Mouse (Mus musculus) neural tube, embryonic 11.5 days (tissue): Measurements from ENCODE around the gene Gm28635. TPM values are rescaled to one million over a fixed set of nuclear protein-coding genes. Genes with fewer than 3 reads are reported as not detected.

Experiments used
- ATAC-seq: fragments of 200-750 bp; cut with Nextera tagmentation; 2 replicates; pipeline ENCODE4 v1.8.0; 2017; ENCODE audit warnings: moderate number of reproducible peaks, mild to moderate bottlenecking, moderate TSS enrichment, moderate library complexity; ENCODE audit not compliant: insufficient read depth, low FRiP score, low TSS enrichment
- DNase-seq: peaks from one replicate; pipeline ENCODE4 v3.0.0-alpha.2; 2015; ENCODE audit warnings: low spot score
- H3K27ac ChIP-seq: fragments of 300-500 bp; sonication (generic); 2 replicates; pipeline ENCODE4 v1.5.1; 2014; ENCODE audit warnings: low read depth, mild to moderate bottlenecking, low read length
- H3K27me3 ChIP-seq: fragments of 300-500 bp; sonication (generic); 2 replicates; pipeline ENCODE4 v1.6.1; 2014; ENCODE audit warnings: mild to moderate bottlenecking, low read length, mixed read lengths; ENCODE audit not compliant: control insufficient read depth, insufficient read depth
- H3K36me3 ChIP-seq: fragments of 300-500 bp; sonication (generic); 2 replicates; pipeline ENCODE4 v1.6.1; 2014; ENCODE audit warnings: mild to moderate bottlenecking, low read length, moderate library complexity, mixed read lengths; ENCODE audit not compliant: control insufficient read depth, insufficient read depth
- H3K4me1 ChIP-seq: fragments of 300-500 bp; sonication (generic); 2 replicates; pipeline ENCODE4 v1.6.1; 2014; ENCODE audit warnings: low read length, mixed read lengths; ENCODE audit not compliant: control insufficient read depth, insufficient read depth
- H3K4me2 ChIP-seq: fragments of 300-500 bp; sonication (generic); 2 replicates; pipeline ENCODE4 v1.6.1; 2014; ENCODE audit warnings: low read depth, mild to moderate bottlenecking, moderate library complexity
- H3K4me3 ChIP-seq: fragments of 300-500 bp; sonication (generic); 2 replicates; pipeline ENCODE4 v1.5.1; 2014; ENCODE audit warnings: low read depth, low read length
- H3K9ac ChIP-seq: fragments of 300-500 bp; sonication (generic); 2 replicates; pipeline ENCODE4 v1.6.1; 2014; ENCODE audit warnings: mild to moderate bottlenecking, low read length
- H3K9me3 ChIP-seq: fragments of 300-500 bp; sonication (generic); 2 replicates; pipeline ENCODE4 v1.6.1; 2016; ENCODE audit warnings: low read length; ENCODE audit not compliant: control insufficient read depth
- WGBS: fragments of 180-500 bp; shearing (Covaris S2); extraction: QIAGEN DNeasy Blood & Tissue Kit; methylation state at CpG from one replicate; pipeline ENCODE4 v1.1.7; 2014; 5-methylcytosine and 5-hydroxymethylcytosine counted together
- polyA plus RNA-seq: library from polyadenylated mRNA; unstranded; fragments of >200 nt; fragmentation: Nextera tagmentation; extraction: Ambion mirVana; gene quantifications from 2 replicates; pipeline ENCODE4 v1.2.1, GENCODE M21; 2014

Gene Gm28635
- polyA plus RNA-seq, 1 experiment from 2014 or later, result not detected

DNA sequence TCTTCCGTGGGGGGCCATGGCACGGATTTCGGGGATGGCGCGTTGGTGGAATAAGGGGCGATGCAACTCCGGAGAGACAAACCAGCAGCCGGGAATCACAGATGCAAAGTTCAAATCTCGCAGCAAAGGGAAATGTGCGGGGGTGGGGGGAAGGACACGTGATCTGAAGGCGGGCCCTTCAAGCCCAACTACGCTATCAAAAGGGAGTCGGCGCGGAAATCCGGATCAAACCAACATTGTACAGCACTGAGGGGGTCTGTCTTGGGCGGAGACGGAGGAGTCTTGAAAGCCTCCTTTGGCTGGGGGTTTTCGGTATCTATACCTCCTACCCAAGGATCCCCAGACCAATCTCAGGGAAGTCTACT lies 7.3 kb downstream of the Gm28635 start, which contains the start of gene Selenoh:
TSS of gene Selenoh (minus strand) at position 202 of the 365 bp plus-strand sequence.
- H3K4me1 ChIP-seq, result peaks cover 5% of the 10 kb centered on the region; the same call in 1 of the 2 replicates
- WGBS, result 0% methylated on average over 20 of the region's 20 CpGs
- ATAC-seq (peak; percentile 96), DNase-seq (peak; percentile 92)
- peak within 1 kb of the TSS; percentile 85 for H3K27ac ChIP-seq
- H3K9ac ChIP-seq, result peak within 1 kb of the TSS; percentile 94
- H3K36me3 ChIP-seq, result peaks cover 9% of the 10 kb centered on the region
- peak within 1 kb of the TSS; percentile 90 for H3K4me3 ChIP-seq
- peak within 1 kb of the TSS; percentile 68 for H3K4me2 ChIP-seq
- H3K9me3 ChIP-seq, result no peaks in the 10 kb centered on the region
- no peaks in the 10 kb centered on the region for H3K27me3 ChIP-seq

- no peak for DNase-seq
- Histone ChIP-seq H3K4me3 (peak overlapping the region; percentile 90), H3K9me3 (no peaks in the 10 kb centered on the region), H3K4me2 (peak overlapping the region; percentile 68), H3K9ac (peak overlapping the region; percentile 94), H3K4me1 (peaks cover 5% of the 10 kb centered on the region; the same call in 1 of the 2 replicates), H3K27ac (peak overlapping the region; percentile 85), H3K36me3 (peaks cover 9% of the 10 kb centered on the region), H3K27me3 (no peaks in the 10 kb centered on the region)
- 3% methylated on average over 37 of the region's 39 CpGs for WGBS
- ATAC-seq, result peak; percentile 74
Measured at GRCm38 (mm10) chr2:84669828-84670568, 7.8 kb downstream of the Gm28635 start.

GRCm38 (mm10) chr2:84666081-84666480 lies 11.8 kb downstream of the Gm28635 start:
- Histone ChIP-seq H3K4me3 (no peak overlapping the region), H3K9me3 (no peaks in the 10 kb centered on the region), H3K4me2 (no peak overlapping the region), H3K36me3 (no peaks in the 10 kb centered on the region), H3K27me3 (no peaks in the 10 kb centered on the region), H3K4me1 (peaks cover 5% of the 10 kb centered on the region; the same call in 1 of the 2 replicates), H3K9ac (no peak overlapping the region), H3K27ac (no peak overlapping the region)
- no peak for ATAC-seq
- WGBS, result 68% methylated on average over 12 of the region's 12 CpGs
- no peak for DNase-seq

GRCm38 (mm10) chr2:84662866-84663265 lies 15.0 kb downstream of the Gm28635 start:
- no peak overlapping the region for H3K27ac ChIP-seq
- no peak overlapping the region for H3K9ac ChIP-seq
- H3K36me3 ChIP-seq, result no peaks in the 10 kb centered on the region
- ATAC-seq, result no peak
- DNase-seq, result peak; percentile 58
- no peak overlapping the region for H3K4me3 ChIP-seq
- no peaks in the 10 kb centered on the region for H3K27me3 ChIP-seq
- no peaks in the 10 kb centered on the region for H3K9me3 ChIP-seq
- H3K4me2 ChIP-seq, result no peak overlapping the region
- H3K4me1 ChIP-seq, result no peaks in the 10 kb centered on the region
- 28% methylated on average over 2 of the region's 2 CpGs for WGBS

GRCm38 (mm10) chr2:84660253-84660652 lies 17.6 kb downstream of the Gm28635 start:
- Histone ChIP-seq H3K4me2 (no peak overlapping the region), H3K4me3 (no peak overlapping the region), H3K4me1 (no peaks in the 10 kb centered on the region), H3K27ac (no peak overlapping the region), H3K27me3 (no peaks in the 10 kb centered on the region), H3K36me3 (no peaks in the 10 kb centered on the region), H3K9ac (no peak overlapping the region), H3K9me3 (no peaks in the 10 kb centered on the region)
- ATAC-seq (no peak), DNase-seq (no peak)
- 61% methylated on average over 3 of the region's 3 CpGs for WGBS

GRCm38 (mm10) chr2:84658806-84659205 lies 19.0 kb downstream of the Gm28635 start, which contains the start of gene Btbd18:
Gene Btbd18 (plus strand): TSS chr2:84659079.
- ATAC-seq, result no peak
- H3K4me3 ChIP-seq, result no peak within 1 kb of the TSS
- no peak within 1 kb of the TSS for H3K27ac ChIP-seq
- H3K4me1 ChIP-seq, result no peaks in the 10 kb centered on the region
- no peak within 1 kb of the TSS for H3K9ac ChIP-seq
- no peaks in the 10 kb centered on the region for H3K27me3 ChIP-seq
- no peaks in the 10 kb centered on the region for H3K9me3 ChIP-seq
- H3K4me2 ChIP-seq, result no peak within 1 kb of the TSS
- WGBS, result 92% methylated on average over 32 of the region's 32 CpGs
- DNase-seq, result no peak
- no peaks in the 10 kb centered on the region for H3K36me3 ChIP-seq

- 73% methylated on average over 1 of the region's 1 CpGs for WGBS
- DNase-seq (no peak), ATAC-seq (no peak)
- Histone ChIP-seq H3K9ac (no peak overlapping the region), H3K36me3 (no peaks in the 10 kb centered on the region), H3K27me3 (no peaks in the 10 kb centered on the region), H3K4me2 (no peak overlapping the region), H3K27ac (no peak overlapping the region), H3K4me3 (no peak overlapping the region), H3K4me1 (no peaks in the 10 kb centered on the region), H3K9me3 (no peaks in the 10 kb centered on the region)
Measured at GRCm38 (mm10) chr2:84655864-84656263, 22.0 kb downstream of the Gm28635 start.

GRCm38 (mm10) chr2:84653354-84653753 lies 24.5 kb downstream of the Gm28635 start:
- no peak overlapping the region for H3K4me2 ChIP-seq
- H3K9ac ChIP-seq, result no peak overlapping the region
- no peaks in the 10 kb centered on the region for H3K27me3 ChIP-seq
- no peak overlapping the region for H3K4me3 ChIP-seq
- ATAC-seq, result no peak
- H3K4me1 ChIP-seq, result 0 out of 2 replicates have a peak, but pooled peaks cover 2% of the 10 kb centered on the region
- H3K27ac ChIP-seq, result no peak overlapping the region
- no peak for DNase-seq
- H3K9me3 ChIP-seq, result no peaks in the 10 kb centered on the region
- no peaks in the 10 kb centered on the region for H3K36me3 ChIP-seq
